Mouse (Mus musculus) E14TG2a.4 (cell line): ENCODE data around the gene Fam8a1.
A peak's percentile ranks its signal among the peaks of the same experiment; 100 is the strongest.

Experiments
- H3K27me3 ChIP-seq: 2 replicates; pipeline ENCODE4 v1.6.1; 2014; ENCODE audit warnings: low read length, control low read depth; ENCODE audit not compliant: insufficient read depth
- H3K36me3 ChIP-seq: 2 replicates; pipeline ENCODE4 v1.6.1; 2014; ENCODE audit warnings: low read length, control low read depth; ENCODE audit not compliant: insufficient read depth
- H3K4me1 ChIP-seq: replicated peaks from 2 replicates; pipeline ENCODE4 v1.6.1; 2014; ENCODE audit warnings: low read depth, low read length, control low read depth
- H3K4me3 ChIP-seq: replicated peaks from 2 replicates; pipeline ENCODE4 v1.5.1; 2014; ENCODE audit warnings: mild to moderate bottlenecking, low read length
- H3K9me3 ChIP-seq: 2 replicates; pipeline ENCODE4 v1.6.1; 2014; ENCODE audit warnings: low read length, control low read depth
- CTCF ChIP-seq: conservative IDR thresholded peaks from 2 replicates; pipeline ENCODE4 v1.5.1; 2014; ENCODE audit warnings: low read length
- NANOG ChIP-seq: IDR thresholded peaks from 2 replicates; pipeline ENCODE4 v1.6.1; 2014; ENCODE audit warnings: borderline replicate concordance, low read length, mixed read lengths
- POU5F1 ChIP-seq: IDR thresholded peaks from 2 replicates; pipeline ENCODE4 v1.6.1; 2014; ENCODE audit warnings: low read length, borderline replicate concordance

Gene Fam8a1

GRCm38 (mm10) chr13:46669048-46669619, at the start of gene Fam8a1:
TSS of gene Fam8a1 (plus strand) at chr13:46669522.
- 0 out of 2 replicates have a peak, but pooled peaks cover 2% of the 10 kb centered on the region for H3K27me3 ChIP-seq
- no peaks in the 10 kb centered on the region for H3K9me3 ChIP-seq
- H3K36me3 ChIP-seq, result peaks cover 32% of the 10 kb centered on the region
- H3K4me3 ChIP-seq, result peak within 1 kb of the TSS; percentile 97
- TF ChIP-seq NANOG, result no peak
- no peak for TF ChIP-seq POU5F1
- no peak for TF ChIP-seq CTCF
- H3K4me1 ChIP-seq, result peaks cover 16% of the 10 kb centered on the region

- no peaks in the 10 kb centered on the region for H3K36me3 ChIP-seq
- H3K4me1 ChIP-seq, result peaks cover 39% of the 10 kb centered on the region
- no peak overlapping the region for H3K4me3 ChIP-seq
- H3K27me3 ChIP-seq, result peaks cover 14% of the 10 kb centered on the region; the same call in 1 of the 2 replicates
- peaks cover 6% of the 10 kb centered on the region; the same call in 1 of the 2 replicates for H3K9me3 ChIP-seq
- TF ChIP-seq POU5F1 (no peak), CTCF (no peak), NANOG (no peak)
Measured at GRCm38 (mm10) chr13:46619633-46620032, 49.7 kb upstream of the Fam8a1 start.

GRCm38 (mm10) chr13:46620964-46621757, 48.2 kb upstream of the Fam8a1 start:
- Histone ChIP-seq H3K27me3 (peaks cover 14% of the 10 kb centered on the region; the same call in 1 of the 2 replicates), H3K36me3 (no peaks in the 10 kb centered on the region), H3K4me1 (peaks cover 34% of the 10 kb centered on the region), H3K9me3 (peaks cover 16% of the 10 kb centered on the region), H3K4me3 (no peak overlapping the region)
- no peak for TF ChIP-seq POU5F1
- no peak for TF ChIP-seq CTCF
- no peak for TF ChIP-seq NANOG

- Histone ChIP-seq H3K27me3 (no peaks in the 10 kb centered on the region; the same call in 1 of the 2 replicates), H3K4me3 (no peak overlapping the region), H3K36me3 (no peaks in the 10 kb centered on the region), H3K4me1 (peaks cover 18% of the 10 kb centered on the region), H3K9me3 (peaks cover 16% of the 10 kb centered on the region)
- no peak for TF ChIP-seq CTCF
- no peak for TF ChIP-seq POU5F1
- no peak for TF ChIP-seq NANOG
Measured at GRCm38 (mm10) chr13:46626608-46627007, 42.7 kb upstream of the Fam8a1 start.

GRCm38 (mm10) chr13:46627841-46628240, 41.5 kb upstream of the Fam8a1 start:
- no peak overlapping the region for H3K4me3 ChIP-seq
- H3K27me3 ChIP-seq, result no peaks in the 10 kb centered on the region
- H3K36me3 ChIP-seq, result no peaks in the 10 kb centered on the region
- H3K4me1 ChIP-seq, result peaks cover 26% of the 10 kb centered on the region
- peaks cover 16% of the 10 kb centered on the region for H3K9me3 ChIP-seq
- TF ChIP-seq NANOG, result no peak
- TF ChIP-seq POU5F1, result no peak
- TF ChIP-seq CTCF, result no peak

- TF ChIP-seq NANOG (no peak), POU5F1 (no peak)
- H3K36me3 ChIP-seq, result no peaks in the 10 kb centered on the region
Measured at GRCm38 (mm10) chr13:46629391-46629790, 39.9 kb upstream of the Fam8a1 start.

GRCm38 (mm10) chr13:46632796-46633195, 36.5 kb upstream of the Fam8a1 start:
- Histone ChIP-seq H3K4me3 (no peak overlapping the region), H3K4me1 (peaks cover 43% of the 10 kb centered on the region), H3K27me3 (no peaks in the 10 kb centered on the region), H3K36me3 (no peaks in the 10 kb centered on the region), H3K9me3 (no peaks in the 10 kb centered on the region)
- TF ChIP-seq CTCF (no peak), POU5F1 (no peak), NANOG (peak; percentile 41; the same call in 1 of the 2 replicates)

More at GRCm38 (mm10) chr13:46629391-46629790, 39.9 kb upstream of the Fam8a1 start:
- Histone ChIP-seq H3K9me3 (peaks cover 13% of the 10 kb centered on the region), H3K27me3 (no peaks in the 10 kb centered on the region), H3K4me3 (no peak overlapping the region), H3K4me1 (peaks cover 42% of the 10 kb centered on the region)

GRCm38 (mm10) chr13:46633320-46634132, 35.8 kb upstream of the Fam8a1 start:
- Histone ChIP-seq H3K4me1 (peaks cover 43% of the 10 kb centered on the region), H3K27me3 (no peaks in the 10 kb centered on the region), H3K4me3 (no peak overlapping the region), H3K36me3 (no peaks in the 10 kb centered on the region), H3K9me3 (no peaks in the 10 kb centered on the region)
- TF ChIP-seq CTCF, result no peak
- no peak for TF ChIP-seq POU5F1
- no peak for TF ChIP-seq NANOG
